Mouse (Mus musculus) liver, adult 2 months (tissue): ENCODE measurements at regions not wholly inside any gene's neighbourhood (a gene's known extent, or its start where the extent isn't known, plus 50 kb on each side); places are given as distances from the start of the nearest gene placed in this dataset.

Experiments used
- CTCF ChIP-seq: fragments of 200-500 bp; IDR thresholded peaks from 2 replicates; pipeline ENCODE4 v1.5.1; 2011; ENCODE audit warnings: low read depth, low read length, control low read depth
- POLR2A ChIP-seq: fragments of 200-500 bp; IDR thresholded peaks from 2 replicates; pipeline ENCODE4 v1.6.1; 2011; ENCODE audit warnings: low read length, control low read depth; ENCODE audit not compliant: insufficient read depth; ENCODE audit errors: extremely low read depth

DNA sequence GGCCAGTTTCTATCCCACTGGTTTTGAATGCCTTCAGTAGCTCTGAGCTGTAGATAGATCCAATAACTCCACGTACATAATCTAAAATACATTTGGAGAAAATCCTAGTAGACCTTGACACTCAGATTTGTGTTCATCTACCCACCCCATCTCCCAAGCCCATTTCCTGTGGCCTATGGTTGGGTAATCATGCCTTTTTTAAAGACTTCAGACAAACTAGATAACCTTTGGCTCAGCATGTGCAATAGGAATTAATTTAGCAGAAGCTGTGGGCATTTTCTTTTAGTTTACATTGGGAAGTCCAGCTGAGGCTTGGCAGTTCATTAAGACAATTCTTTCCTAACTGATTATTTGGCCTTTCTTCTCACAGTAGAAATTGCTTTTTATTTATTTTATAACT lies 203.3 kb upstream of the Gypa start:
- TF ChIP-seq CTCF: no peak
- no peak for TF ChIP-seq POLR2A
